Mouse (Mus musculus) midbrain, embryonic 14.5 days (tissue): ENCODE measurements around the gene Fbxw8. TPM values are rescaled to one million over a fixed set of nuclear protein-coding genes. Genes with fewer than 3 reads are reported as not detected.

Source experiments
- ATAC-seq: fragments of 200-750 bp; cut with Nextera tagmentation; 2 replicates; pipeline ENCODE4 v1.8.0; 2017; ENCODE audit warnings: moderate number of reproducible peaks, moderate library complexity; ENCODE audit not compliant: low FRiP score, low TSS enrichment
- DNase-seq: peaks from one replicate; pipeline ENCODE4 v3.0.0-alpha.2; 2015
- H3K27ac ChIP-seq: fragments of 300-500 bp; sonication (generic); replicated peaks from 2 replicates; pipeline ENCODE4 v1.5.1; 2014; ENCODE audit warnings: mild to moderate bottlenecking, low read depth, low read length, moderate library complexity
- H3K27me3 ChIP-seq: fragments of 300-500 bp; sonication (generic); 2 replicates; pipeline ENCODE4 v1.6.1; 2014; ENCODE audit warnings: low read length, control low read depth, mixed read lengths; ENCODE audit not compliant: control insufficient read depth, insufficient read depth
- H3K36me3 ChIP-seq: fragments of 300-500 bp; sonication (generic); 2 replicates; pipeline ENCODE4 v1.6.1; 2014; ENCODE audit warnings: low read length, control low read depth; ENCODE audit not compliant: control insufficient read depth, insufficient read depth
- H3K4me1 ChIP-seq: fragments of 300-500 bp; sonication (generic); 2 replicates; pipeline ENCODE4 v1.6.1; 2014; ENCODE audit warnings: mild to moderate bottlenecking, antibody characterized with exemption, low read length, control low read depth; ENCODE audit not compliant: control insufficient read depth, insufficient read depth
- H3K4me2 ChIP-seq: fragments of 300-500 bp; sonication (generic); 2 replicates; pipeline ENCODE4 v1.6.1; 2014; ENCODE audit warnings: mild to moderate bottlenecking, low read length, moderate library complexity
- H3K4me3 ChIP-seq: fragments of 300-500 bp; sonication (generic); replicated peaks from 2 replicates; pipeline ENCODE4 v1.5.1; 2014; ENCODE audit warnings: low read depth, low read length
- H3K9ac ChIP-seq: fragments of 300-500 bp; sonication (generic); replicated peaks from 2 replicates; pipeline ENCODE4 v1.6.1; 2014; ENCODE audit warnings: mild to moderate bottlenecking, low read length, moderate library complexity
- H3K9me3 ChIP-seq: fragments of 300-500 bp; sonication (generic); 2 replicates; pipeline ENCODE4 v1.6.1; 2016; ENCODE audit warnings: low read length, control low read depth, mixed read lengths; ENCODE audit not compliant: control insufficient read depth
- WGBS: fragments of 180-500 bp; shearing (Covaris S2); extraction: QIAGEN DNeasy Blood & Tissue Kit; methylation state at CpG from one replicate; pipeline ENCODE4 v1.1.7; 2014; 5-methylcytosine and 5-hydroxymethylcytosine counted together
- polyA plus RNA-seq: library from polyadenylated mRNA; unstranded; fragments of >200 nt; fragmentation: Nextera tagmentation; extraction: Ambion mirVana; gene quantifications from 2 replicates; pipeline ENCODE4 v1.2.1, GENCODE M21; 2014

Gene Fbxw8
- polyA plus RNA-seq, 1 experiment from 2014 or later = 21.4 TPM

DNA sequence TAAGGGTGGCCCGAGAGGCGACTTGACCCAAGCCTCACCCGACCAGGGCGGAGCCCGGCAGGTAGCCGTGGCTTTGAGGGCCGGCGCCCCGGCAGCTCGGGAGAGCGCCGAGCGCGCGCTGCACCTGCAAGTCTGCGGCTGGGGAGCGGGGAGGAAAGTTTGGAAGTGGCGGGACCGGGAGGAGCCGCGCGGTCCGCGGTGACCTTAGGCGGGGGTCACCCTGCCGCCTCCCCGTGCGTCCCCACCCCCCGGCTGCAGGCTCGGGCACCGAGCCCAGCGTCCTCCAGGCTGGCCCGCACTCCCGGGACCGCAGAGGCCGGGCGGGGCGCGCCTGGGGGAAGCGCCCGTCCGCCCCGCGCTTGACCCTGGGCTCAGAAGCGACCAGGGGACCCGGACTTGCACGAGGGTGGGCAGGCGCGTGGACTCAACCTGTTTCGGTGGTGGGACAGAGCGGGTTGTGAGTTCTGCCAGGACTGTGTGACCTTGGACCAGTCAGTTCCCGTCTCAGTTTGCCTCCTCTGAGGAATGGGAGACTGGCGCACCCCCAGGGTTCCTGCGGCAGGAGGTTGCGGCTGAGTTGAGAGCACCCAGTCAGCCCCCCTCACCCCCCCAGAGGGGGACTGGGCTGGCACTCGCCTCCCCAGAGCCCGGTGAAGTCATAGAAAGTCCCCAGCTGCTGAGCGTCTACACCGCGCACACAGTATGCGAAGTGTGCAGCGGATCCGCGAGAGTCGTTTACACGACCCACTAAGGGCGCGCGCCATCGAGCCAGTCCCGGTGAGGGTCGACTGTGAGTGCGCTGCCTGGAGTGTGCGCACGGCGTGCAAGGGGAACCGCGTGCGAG, 126.9 kb downstream of the Fbxw8 start:
- Histone ChIP-seq H3K9ac (peak overlapping the region; percentile 53), H3K4me2 (peak overlapping the region; percentile 98), H3K4me3 (peak overlapping the region; percentile 61), H3K36me3 (no peaks in the 10 kb centered on the region), H3K9me3 (no peaks in the 10 kb centered on the region), H3K4me1 (peaks cover 15% of the 10 kb centered on the region), H3K27me3 (peaks cover 50% of the 10 kb centered on the region), H3K27ac (no peak overlapping the region)
- WGBS = 2% methylated on average over 74 of the region's 79 CpGs
- peak; percentile 33 for DNase-seq
- peak; percentile 29; the same call in 1 of the 2 replicates for ATAC-seq

DNA sequence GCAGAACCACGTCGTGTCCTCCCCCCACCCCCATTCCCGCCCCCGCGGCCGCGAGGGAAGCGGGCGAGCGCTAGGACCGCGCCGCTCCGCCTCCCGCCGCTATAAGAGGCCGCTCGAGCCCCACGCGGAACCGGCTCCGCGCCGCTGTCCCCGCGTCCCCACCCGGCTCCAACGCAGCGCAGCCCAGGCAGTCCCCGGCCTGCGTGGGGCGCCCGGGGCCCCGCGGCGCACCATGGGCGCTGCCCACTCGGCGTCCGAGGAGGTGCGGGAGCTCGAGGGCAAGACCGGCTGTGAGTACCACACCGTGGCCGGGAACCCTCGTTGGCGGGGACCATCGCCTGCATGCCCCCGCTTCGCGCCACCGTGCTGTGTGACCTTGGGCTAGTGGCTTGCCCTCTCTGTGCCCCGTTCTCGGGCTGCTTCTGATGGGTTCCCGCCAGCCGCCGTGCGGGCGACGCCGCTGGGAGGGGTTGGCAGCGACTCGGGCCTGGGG, 127.5 kb downstream of the Fbxw8 start, which contains the start of gene Tesc:
Tesc (plus strand) TSS at position 46 of the 493 bp plus-strand sequence.
- ATAC-seq (no peak), DNase-seq (peak; percentile 67)
- Histone ChIP-seq H3K36me3 (no peaks in the 10 kb centered on the region), H3K27ac (no peak within 1 kb of the TSS), H3K4me1 (peaks cover 15% of the 10 kb centered on the region), H3K4me2 (peak within 1 kb of the TSS; percentile 98), H3K9ac (peak within 1 kb of the TSS; percentile 53), H3K27me3 (peaks cover 50% of the 10 kb centered on the region), H3K4me3 (peak within 1 kb of the TSS; percentile 61), H3K9me3 (no peaks in the 10 kb centered on the region)
- whole genome bisulfite sequencing = under 1% methylated on average over 57 of the region's 63 CpGs

GRCm38 (mm10) chr5:118027101-118027697, 128.1 kb downstream of the Fbxw8 start:
- Histone ChIP-seq H3K9me3 (no peaks in the 10 kb centered on the region), H3K4me1 (peaks cover 15% of the 10 kb centered on the region), H3K4me3 (peak overlapping the region; percentile 61), H3K27ac (no peak overlapping the region), H3K4me2 (peak overlapping the region; percentile 98), H3K9ac (peak overlapping the region; percentile 53; the same call in 1 of the 2 replicates), H3K36me3 (no peaks in the 10 kb centered on the region), H3K27me3 (peaks cover 50% of the 10 kb centered on the region)
- under 1% methylated on average over 39 of the region's 39 CpGs for WGBS
- DNase-seq = peak; percentile 24
- no peak for ATAC-seq

GRCm38 (mm10) chr5:118026343-118026742, 128.9 kb downstream of the Fbxw8 start:
- Histone ChIP-seq H3K9me3 (no peaks in the 10 kb centered on the region), H3K36me3 (no peaks in the 10 kb centered on the region), H3K27ac (no peak overlapping the region), H3K27me3 (peaks cover 50% of the 10 kb centered on the region), H3K4me3 (no peak overlapping the region), H3K9ac (no peak overlapping the region), H3K4me2 (no peak overlapping the region), H3K4me1 (peaks cover 15% of the 10 kb centered on the region)
- under 1% methylated on average over 13 of the region's 13 CpGs for WGBS
- ATAC-seq = no peak
- DNase-seq = no peak

GRCm38 (mm10) chr5:118025880-118026279, 129.4 kb downstream of the Fbxw8 start:
- H3K4me1 ChIP-seq = peaks cover 15% of the 10 kb centered on the region
- H3K36me3 ChIP-seq = no peaks in the 10 kb centered on the region
- 3% methylated on average over 12 of the region's 12 CpGs for WGBS
- H3K4me3 ChIP-seq = no peak overlapping the region
- no peak overlapping the region for H3K27ac ChIP-seq
- H3K27me3 ChIP-seq = peaks cover 50% of the 10 kb centered on the region
- no peak overlapping the region for H3K4me2 ChIP-seq
- H3K9me3 ChIP-seq = no peaks in the 10 kb centered on the region
- no peak overlapping the region for H3K9ac ChIP-seq
- DNase-seq = no peak
- ATAC-seq = no peak

- H3K4me1 ChIP-seq = peaks cover 8% of the 10 kb centered on the region
- ATAC-seq (no peak), DNase-seq (no peak)
- no peaks in the 10 kb centered on the region for H3K36me3 ChIP-seq
- peaks cover 27% of the 10 kb centered on the region for H3K27me3 ChIP-seq
- 78% methylated on average over 3 of the region's 3 CpGs for WGBS
- no peak overlapping the region for H3K4me2 ChIP-seq
- H3K27ac ChIP-seq = no peak overlapping the region
- no peaks in the 10 kb centered on the region for H3K9me3 ChIP-seq
- H3K9ac ChIP-seq = no peak overlapping the region
- H3K4me3 ChIP-seq = no peak overlapping the region
These were observed 132.2 kb downstream of the Fbxw8 start for GRCm38 (mm10) chr5:118023053-118023452.

- H3K36me3 ChIP-seq = no peaks in the 10 kb centered on the region
- H3K27ac ChIP-seq = no peak overlapping the region
- no peak overlapping the region for H3K4me3 ChIP-seq
- no peak overlapping the region for H3K9ac ChIP-seq
- no peaks in the 10 kb centered on the region for H3K9me3 ChIP-seq
- no peak for ATAC-seq
- 73% methylated on average over 11 of the region's 11 CpGs for WGBS
- H3K4me2 ChIP-seq = no peak overlapping the region
- no peak for DNase-seq
- no peaks in the 10 kb centered on the region for H3K27me3 ChIP-seq
- H3K4me1 ChIP-seq = peaks cover 3% of the 10 kb centered on the region
These were observed 135.4 kb downstream of the Fbxw8 start for GRCm38 (mm10) chr5:118019905-118020304.

DNA sequence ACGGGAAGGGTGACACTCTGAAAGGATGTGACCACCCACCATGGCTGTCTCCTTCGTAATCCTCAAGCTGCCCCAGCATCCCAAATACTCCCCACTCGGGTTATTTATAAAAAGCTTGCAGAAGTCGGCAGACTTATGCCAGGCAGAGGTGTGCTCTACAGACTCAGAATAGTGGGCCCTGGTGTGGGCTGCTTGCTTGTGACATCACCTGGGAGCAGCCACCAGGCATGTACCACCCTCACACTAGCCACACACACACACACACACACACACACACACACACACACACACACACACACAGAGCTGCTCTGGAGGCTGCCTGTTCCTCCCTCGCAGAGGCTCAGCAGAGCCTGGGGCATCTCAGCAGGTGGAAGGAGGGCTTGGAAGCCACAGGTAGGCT, 137.7 kb downstream of the Fbxw8 start:
- Histone ChIP-seq H3K9ac (no peak overlapping the region), H3K27me3 (no peaks in the 10 kb centered on the region), H3K27ac (no peak overlapping the region), H3K4me1 (peaks cover 8% of the 10 kb centered on the region), H3K4me2 (no peak overlapping the region), H3K4me3 (no peak overlapping the region), H3K9me3 (no peaks in the 10 kb centered on the region), H3K36me3 (no peaks in the 10 kb centered on the region)
- no peak for DNase-seq
- WGBS = 59% methylated on average over 5 of the region's 5 CpGs
- no peak for ATAC-seq
